Mouse (Mus musculus) hindbrain, embryonic 14.5 days (tissue): ENCODE results near the gene Rph3a. TPM values are rescaled to one million over a fixed set of nuclear protein-coding genes. Genes with fewer than 3 reads are reported as not detected.

ENCODE experiments used
- ATAC-seq: fragments of 200-750 bp; cut with Nextera tagmentation; 2 replicates; pipeline ENCODE4 v1.8.0; 2017; ENCODE audit warnings: moderate number of reproducible peaks, mild to moderate bottlenecking, moderate TSS enrichment, moderate library complexity; ENCODE audit not compliant: low FRiP score
- DNase-seq: peaks from one replicate; pipeline ENCODE4 v3.0.0-alpha.2; 2015; ENCODE audit warnings: low spot score
- H3K27ac ChIP-seq: fragments of 300-500 bp; sonication (generic); 2 replicates; pipeline ENCODE4 v1.5.1; 2014; ENCODE audit warnings: mild to moderate bottlenecking, moderate library complexity
- H3K27me3 ChIP-seq: fragments of 300-500 bp; sonication (generic); 2 replicates; pipeline ENCODE4 v1.6.1; 2014; ENCODE audit warnings: mild to moderate bottlenecking, low read length, mixed read lengths; ENCODE audit not compliant: control insufficient read depth, insufficient read depth
- H3K36me3 ChIP-seq: fragments of 300-500 bp; sonication (generic); replicated peaks from 2 replicates; pipeline ENCODE4 v1.6.1; 2014; ENCODE audit not compliant: control insufficient read depth, insufficient read depth
- H3K4me1 ChIP-seq: fragments of 300-500 bp; sonication (generic); replicated peaks from 2 replicates; pipeline ENCODE4 v1.6.1; 2014; ENCODE audit warnings: antibody characterized with exemption, low read length, mixed read lengths; ENCODE audit not compliant: control insufficient read depth, insufficient read depth
- H3K4me2 ChIP-seq: fragments of 300-500 bp; sonication (generic); replicated peaks from 2 replicates; pipeline ENCODE4 v1.6.1; 2014; ENCODE audit warnings: mild to moderate bottlenecking, moderate library complexity
- H3K4me3 ChIP-seq: fragments of 300-500 bp; sonication (generic); replicated peaks from 2 replicates; pipeline ENCODE4 v1.5.1; 2014; ENCODE audit warnings: mild to moderate bottlenecking, low read length
- H3K9ac ChIP-seq: fragments of 300-500 bp; sonication (generic); 2 replicates; pipeline ENCODE4 v1.6.1; 2014
- H3K9me3 ChIP-seq: fragments of 300-500 bp; sonication (generic); 2 replicates; pipeline ENCODE4 v1.6.1; 2016; ENCODE audit warnings: low read length; ENCODE audit not compliant: control insufficient read depth
- WGBS: fragments of 180-500 bp; shearing (Covaris S2); extraction: QIAGEN DNeasy Blood & Tissue Kit; methylation state at CpG from one replicate; pipeline ENCODE4 v1.1.7; 2014; 5-methylcytosine and 5-hydroxymethylcytosine counted together
- polyA plus RNA-seq: library from polyadenylated mRNA; unstranded; fragments of >200 nt; fragmentation: Nextera tagmentation; extraction: Ambion mirVana; gene quantifications from 2 replicates; pipeline ENCODE4 v1.2.1, GENCODE M21; 2014

The Rph3a gene
- polyA plus RNA-seq, 1 experiment from 2014 or later: 28.6 TPM

- no peak overlapping the region for H3K9ac ChIP-seq
- no peaks in the 10 kb centered on the region for H3K9me3 ChIP-seq
- no peak for ATAC-seq
- no peaks in the 10 kb centered on the region for H3K27me3 ChIP-seq
- H3K27ac ChIP-seq: no peak overlapping the region
- no peak overlapping the region for H3K4me2 ChIP-seq
- 64% methylated on average over 4 of the region's 4 CpGs for WGBS
- H3K4me1 ChIP-seq: 0 out of 2 replicates have a peak, but pooled peaks cover 4% of the 10 kb centered on the region
- H3K36me3 ChIP-seq: no peaks in the 10 kb centered on the region
- H3K4me3 ChIP-seq: no peak overlapping the region
- DNase-seq: no peak
Observed at GRCm38 (mm10) chr5:120968134-120968532, 41.8 kb downstream of the Rph3a start.

GRCm38 (mm10) chr5:120967355-120968133 lies 42.3 kb downstream of the Rph3a start:
- DNase-seq: no peak
- H3K27ac ChIP-seq: no peak overlapping the region
- no peaks in the 10 kb centered on the region for H3K27me3 ChIP-seq
- no peaks in the 10 kb centered on the region for H3K9me3 ChIP-seq
- no peak overlapping the region for H3K4me3 ChIP-seq
- H3K4me2 ChIP-seq: no peak overlapping the region
- H3K4me1 ChIP-seq: 0 out of 2 replicates have a peak, but pooled peaks cover 4% of the 10 kb centered on the region
- no peaks in the 10 kb centered on the region for H3K36me3 ChIP-seq
- 58% methylated on average over 13 of the region's 13 CpGs for WGBS
- ATAC-seq: no peak
- no peak overlapping the region for H3K9ac ChIP-seq

- no peaks in the 10 kb centered on the region for H3K36me3 ChIP-seq
- 0 out of 2 replicates have a peak, but pooled peaks cover 4% of the 10 kb centered on the region for H3K4me1 ChIP-seq
- DNase-seq (no peak), ATAC-seq (no peak)
- WGBS: 82% methylated on average over 8 of the region's 8 CpGs
- H3K27ac ChIP-seq: no peak overlapping the region
- no peak overlapping the region for H3K9ac ChIP-seq
- no peaks in the 10 kb centered on the region for H3K27me3 ChIP-seq
- H3K4me2 ChIP-seq: no peak overlapping the region
- H3K9me3 ChIP-seq: no peaks in the 10 kb centered on the region
- no peak overlapping the region for H3K4me3 ChIP-seq
Observed at GRCm38 (mm10) chr5:120966894-120967293, 43.0 kb downstream of the Rph3a start.

GRCm38 (mm10) chr5:120966156-120966555 lies 43.7 kb downstream of the Rph3a start:
- ATAC-seq (no peak), DNase-seq (no peak)
- H3K36me3 ChIP-seq: no peaks in the 10 kb centered on the region
- no peak overlapping the region for H3K4me3 ChIP-seq
- H3K9ac ChIP-seq: no peak overlapping the region
- no peak overlapping the region for H3K27ac ChIP-seq
- H3K9me3 ChIP-seq: no peaks in the 10 kb centered on the region
- no peaks in the 10 kb centered on the region for H3K27me3 ChIP-seq
- no peak overlapping the region for H3K4me2 ChIP-seq
- WGBS: 67% methylated on average over 4 of the region's 4 CpGs
- H3K4me1 ChIP-seq: 0 out of 2 replicates have a peak, but pooled peaks cover 4% of the 10 kb centered on the region

- no peak for ATAC-seq
- Histone ChIP-seq H3K36me3 (0 out of 2 replicates have a peak, but pooled peaks cover 5% of the 10 kb centered on the region), H3K9me3 (no peaks in the 10 kb centered on the region), H3K4me2 (no peak overlapping the region), H3K27ac (no peak overlapping the region), H3K9ac (no peak overlapping the region), H3K4me3 (no peak overlapping the region), H3K4me1 (no peaks in the 10 kb centered on the region), H3K27me3 (no peaks in the 10 kb centered on the region)
- WGBS: 53% methylated on average over 4 of the region's 4 CpGs
- no peak for DNase-seq
Observed at GRCm38 (mm10) chr5:120961004-120961403, 48.9 kb downstream of the Rph3a start.

GRCm38 (mm10) chr5:120953974-120954373 lies 55.9 kb downstream of the Rph3a start:
- Histone ChIP-seq H3K4me3 (no peak overlapping the region), H3K9me3 (no peaks in the 10 kb centered on the region), H3K27me3 (no peaks in the 10 kb centered on the region), H3K4me1 (no peaks in the 10 kb centered on the region), H3K36me3 (peaks cover 3% of the 10 kb centered on the region; the same call in 1 of the 2 replicates), H3K9ac (no peak overlapping the region), H3K27ac (no peak overlapping the region), H3K4me2 (no peak overlapping the region)
- peak; percentile 87 for DNase-seq
- 19% methylated on average over 5 of the region's 5 CpGs for WGBS
- ATAC-seq: no peak

GRCm38 (mm10) chr5:120952242-120952770 lies 57.6 kb downstream of the Rph3a start:
- no peak overlapping the region for H3K27ac ChIP-seq
- 78% methylated on average over 10 of the region's 10 CpGs for WGBS
- no peak overlapping the region for H3K4me2 ChIP-seq
- DNase-seq: no peak
- no peaks in the 10 kb centered on the region; the same call in 1 of the 2 replicates for H3K36me3 ChIP-seq
- no peaks in the 10 kb centered on the region for H3K27me3 ChIP-seq
- H3K4me1 ChIP-seq: no peaks in the 10 kb centered on the region
- H3K9ac ChIP-seq: no peak overlapping the region
- H3K9me3 ChIP-seq: no peaks in the 10 kb centered on the region
- no peak for ATAC-seq
- no peak overlapping the region for H3K4me3 ChIP-seq

- DNase-seq: no peak
- 72% methylated on average over 10 of the region's 10 CpGs for WGBS
Observed at GRCm38 (mm10) chr5:120942076-120942475, 67.8 kb downstream of the Rph3a start.

GRCm38 (mm10) chr5:120938586-120938985 lies 71.3 kb downstream of the Rph3a start:
- H3K9ac ChIP-seq: no peak overlapping the region
- H3K27ac ChIP-seq: no peak overlapping the region
- no peak overlapping the region for H3K4me2 ChIP-seq
- H3K4me3 ChIP-seq: no peak overlapping the region
- ATAC-seq: no peak
- WGBS: 49% methylated on average over 8 of the region's 8 CpGs
- no peak for DNase-seq
- H3K9me3 ChIP-seq: no peaks in the 10 kb centered on the region
- no peaks in the 10 kb centered on the region for H3K27me3 ChIP-seq
- no peaks in the 10 kb centered on the region for H3K4me1 ChIP-seq
- no peaks in the 10 kb centered on the region for H3K36me3 ChIP-seq

More at GRCm38 (mm10) chr5:120942076-120942475, 67.8 kb downstream of the Rph3a start:
- Histone ChIP-seq H3K4me3 (no peak overlapping the region), H3K4me2 (no peak overlapping the region), H3K9ac (no peak overlapping the region), H3K36me3 (no peaks in the 10 kb centered on the region), H3K27ac (no peak overlapping the region), H3K4me1 (no peaks in the 10 kb centered on the region), H3K9me3 (no peaks in the 10 kb centered on the region), H3K27me3 (no peaks in the 10 kb centered on the region)
- no peak for ATAC-seq
